Mouse (Mus musculus) embryonic facial prominence, embryonic 12.5 days (tissue): ENCODE measurements at regions not wholly inside any gene's neighbourhood (a gene's known extent, or its start where the extent isn't known, plus 50 kb on each side); places are given as distances from the start of the nearest gene placed in this dataset.

ENCODE experiments used
- ATAC-seq: fragments of 200-750 bp; cut with Nextera tagmentation; 2 replicates; pipeline ENCODE4 v1.8.0; 2017; ENCODE audit not compliant: insufficient number of reproducible peaks, insufficient read depth, low FRiP score, low TSS enrichment
- H3K27ac ChIP-seq: fragments of 300-500 bp; sonication (generic); 2 replicates; pipeline ENCODE4 v1.5.1; 2016; ENCODE audit warnings: mild to moderate bottlenecking
- H3K27me3 ChIP-seq: fragments of 300-500 bp; sonication (generic); 2 replicates; pipeline ENCODE4 v1.6.1; 2016; ENCODE audit warnings: mild to moderate bottlenecking, moderate library complexity
- H3K36me3 ChIP-seq: fragments of 300-500 bp; sonication (generic); 2 replicates; pipeline ENCODE4 v1.6.1; 2016; ENCODE audit warnings: mild to moderate bottlenecking
- H3K4me1 ChIP-seq: fragments of 300-500 bp; sonication (generic); 2 replicates; pipeline ENCODE4 v1.6.1; 2016
- H3K4me2 ChIP-seq: fragments of 300-500 bp; sonication (generic); replicated peaks from 2 replicates; pipeline ENCODE4 v1.6.1; 2016; ENCODE audit warnings: mild to moderate bottlenecking, moderate library complexity
- H3K4me3 ChIP-seq: fragments of 300-500 bp; sonication (generic); 2 replicates; pipeline ENCODE4 v1.5.1; 2016; ENCODE audit warnings: mild to moderate bottlenecking
- H3K9ac ChIP-seq: fragments of 300-500 bp; sonication (generic); 2 replicates; pipeline ENCODE4 v1.6.1; 2016; ENCODE audit warnings: mild to moderate bottlenecking, moderate library complexity
- H3K9me3 ChIP-seq: fragments of 300-500 bp; sonication (generic); 2 replicates; pipeline ENCODE4 v1.6.1; 2016; ENCODE audit warnings: mild to moderate bottlenecking, moderate library complexity
- WGBS: fragments of 180-500 bp; shearing (Covaris S2); methylation state at CpG from one replicate; pipeline ENCODE4 v1.1.7; 2016; 5-methylcytosine and 5-hydroxymethylcytosine counted together

DNA sequence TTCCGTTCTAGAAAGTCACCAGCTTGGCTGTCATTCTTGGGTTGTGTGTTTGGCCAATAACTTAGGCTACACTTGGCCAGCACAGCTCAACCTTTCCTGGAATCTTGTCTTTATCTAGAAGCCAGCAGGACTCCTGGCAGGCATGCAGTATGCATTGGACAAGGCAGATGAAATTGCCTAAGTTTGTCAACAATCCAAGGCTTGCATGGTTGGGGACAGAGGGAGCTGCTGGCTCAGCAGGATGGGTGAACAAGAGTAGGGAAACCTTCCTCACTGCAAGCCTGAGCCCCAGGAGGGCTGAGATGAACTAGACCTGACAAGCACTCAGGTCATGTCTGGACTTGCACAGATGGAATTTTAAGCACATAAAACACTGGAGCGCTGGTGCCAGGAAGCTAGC, 115.6 kb upstream of the Dapk1 start:
- H3K27me3 ChIP-seq = no peaks in the 10 kb centered on the region
- no peak overlapping the region for H3K27ac ChIP-seq
- peaks cover 21% of the 10 kb centered on the region for H3K4me1 ChIP-seq
- ATAC-seq = no peak
- H3K4me3 ChIP-seq = no peak overlapping the region
- no peak overlapping the region for H3K9ac ChIP-seq
- WGBS = 80% methylated on average over 2 of the region's 2 CpGs
- H3K36me3 ChIP-seq = no peaks in the 10 kb centered on the region
- peaks cover 12% of the 10 kb centered on the region; the same call in 1 of the 2 replicates for H3K9me3 ChIP-seq
- no peak overlapping the region for H3K4me2 ChIP-seq

DNA sequence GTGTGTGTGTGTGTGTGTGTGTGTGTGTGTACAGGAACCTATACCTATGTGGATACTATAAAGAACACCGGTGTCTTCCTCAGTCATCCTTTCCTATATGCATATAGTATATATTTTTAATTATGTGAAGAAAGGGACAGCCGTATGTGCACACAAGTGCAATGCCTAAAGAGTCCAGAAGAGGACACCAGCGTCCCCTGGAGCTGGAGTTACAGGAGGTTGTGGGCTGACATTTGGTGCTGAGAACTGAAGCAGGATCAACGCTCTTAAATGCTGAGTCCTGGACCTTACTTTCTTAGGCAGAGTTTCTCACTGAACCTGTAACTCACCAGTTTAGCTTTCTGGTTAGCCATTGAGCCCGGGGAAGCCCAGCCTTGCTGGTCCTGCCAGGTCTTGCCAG, 114.9 kb upstream of the Dapk1 start:
- Histone ChIP-seq H3K4me1 (peaks cover 16% of the 10 kb centered on the region; the same call in 1 of the 2 replicates), H3K27me3 (no peaks in the 10 kb centered on the region), H3K9me3 (peaks cover 12% of the 10 kb centered on the region; the same call in 1 of the 2 replicates), H3K27ac (no peak overlapping the region), H3K9ac (no peak overlapping the region), H3K36me3 (no peaks in the 10 kb centered on the region), H3K4me2 (no peak overlapping the region), H3K4me3 (no peak overlapping the region)
- WGBS = 96% methylated on average over 5 of the region's 5 CpGs
- ATAC-seq = no peak

DNA sequence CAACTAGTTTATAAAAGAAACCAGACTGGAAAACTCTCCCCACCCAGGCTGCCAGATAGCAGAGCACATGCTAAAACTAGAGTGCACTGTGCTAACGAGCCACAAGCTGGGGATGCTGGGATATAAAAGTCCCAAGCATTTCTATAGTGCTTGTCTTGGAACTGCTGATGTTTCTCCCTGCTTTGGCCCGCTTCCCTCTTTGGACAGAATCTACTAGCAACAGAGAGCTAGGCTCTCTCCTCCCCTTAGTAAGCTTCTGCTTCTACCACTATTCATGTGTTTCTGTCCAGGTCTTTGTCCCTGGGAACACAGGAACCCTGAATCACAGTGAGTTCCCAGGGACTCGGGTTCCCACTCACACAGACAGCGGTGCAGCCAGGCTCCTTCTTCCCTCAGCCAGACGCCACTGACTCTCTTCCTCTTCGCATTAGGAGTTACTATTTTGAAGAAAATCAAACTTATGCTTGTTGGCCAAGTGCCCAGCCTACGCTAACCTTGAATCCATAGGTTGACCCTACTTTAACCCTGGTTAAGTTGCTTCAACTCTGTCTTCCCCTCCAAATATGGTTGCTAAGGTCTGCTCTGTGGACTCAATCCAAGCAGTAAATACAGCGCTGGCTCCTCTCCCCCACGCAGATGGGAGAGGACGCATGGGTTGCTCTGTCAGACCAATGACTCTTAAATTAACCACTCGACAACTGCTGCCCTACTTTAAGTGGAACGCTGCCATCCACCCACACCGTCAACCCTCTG, 113.4 kb upstream of the Dapk1 start:
- Histone ChIP-seq H3K9me3 (peaks cover 12% of the 10 kb centered on the region; the same call in 1 of the 2 replicates), H3K4me1 (peaks cover 16% of the 10 kb centered on the region; the same call in 1 of the 2 replicates), H3K9ac (no peak overlapping the region), H3K4me3 (no peak overlapping the region), H3K36me3 (no peaks in the 10 kb centered on the region), H3K4me2 (no peak overlapping the region), H3K27me3 (no peaks in the 10 kb centered on the region), H3K27ac (peak overlapping the region; percentile 69)
- ATAC-seq = no peak
- 68% methylated on average over 13 of the region's 13 CpGs for WGBS

DNA sequence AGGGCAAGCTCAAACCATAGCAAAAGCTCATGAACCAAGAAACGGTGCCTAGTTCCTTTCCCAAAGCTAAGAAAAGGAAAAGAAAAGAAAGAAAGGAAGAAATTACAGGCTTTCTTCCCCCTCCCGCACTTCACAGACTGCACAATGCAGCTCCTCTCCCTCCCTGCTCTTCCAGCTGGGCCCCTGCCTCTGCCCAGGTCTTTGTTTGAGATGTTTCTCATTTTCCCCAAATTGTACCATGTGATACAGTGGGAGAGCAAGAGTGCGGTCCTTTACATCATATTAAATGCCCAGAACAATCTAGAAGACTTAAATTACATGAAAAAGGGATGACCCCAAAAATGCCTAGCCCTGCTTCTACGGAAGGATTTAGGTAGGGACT, 112.9 kb upstream of the Dapk1 start:
- WGBS = 71% methylated on average over 4 of the region's 4 CpGs
- ATAC-seq = no peak
- Histone ChIP-seq H3K4me2 (no peak overlapping the region), H3K9ac (no peak overlapping the region), H3K4me1 (peaks cover 16% of the 10 kb centered on the region; the same call in 1 of the 2 replicates), H3K36me3 (no peaks in the 10 kb centered on the region), H3K27me3 (no peaks in the 10 kb centered on the region), H3K9me3 (peaks cover 12% of the 10 kb centered on the region; the same call in 1 of the 2 replicates), H3K27ac (peak overlapping the region; percentile 69), H3K4me3 (no peak overlapping the region)

DNA sequence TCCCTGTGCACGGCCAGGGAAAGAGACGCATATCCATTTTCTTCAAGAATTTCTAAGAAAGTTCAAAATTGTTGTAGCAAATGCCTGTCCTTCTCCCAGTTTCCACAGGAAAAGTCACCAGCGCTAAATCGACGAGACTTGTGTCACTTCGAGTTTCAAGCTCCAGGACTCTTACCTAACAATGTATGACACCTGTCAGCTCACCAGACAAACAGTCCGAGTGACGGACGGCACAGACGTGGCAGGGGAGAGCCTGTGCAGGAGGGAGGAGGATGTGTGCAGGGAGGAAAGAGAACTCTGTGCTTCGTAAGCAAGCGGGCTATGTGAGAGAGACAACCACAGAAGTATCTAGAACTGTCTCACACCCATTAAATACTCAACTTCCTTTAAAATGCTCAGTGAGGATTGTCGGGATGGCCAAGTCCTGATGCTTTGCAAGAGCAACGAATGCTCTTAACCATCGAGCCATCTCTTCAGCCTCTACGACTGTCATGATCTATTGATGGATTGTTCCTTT, 109.7 kb upstream of the Dapk1 start:
- peaks cover 16% of the 10 kb centered on the region; the same call in 1 of the 2 replicates for H3K4me1 ChIP-seq
- no peaks in the 10 kb centered on the region for H3K27me3 ChIP-seq
- H3K9ac ChIP-seq = no peak overlapping the region
- H3K36me3 ChIP-seq = no peaks in the 10 kb centered on the region
- ATAC-seq = no peak
- H3K4me3 ChIP-seq = no peak overlapping the region
- H3K27ac ChIP-seq = no peak overlapping the region
- H3K4me2 ChIP-seq = no peak overlapping the region
- WGBS = 79% methylated on average over 16 of the region's 16 CpGs
- H3K9me3 ChIP-seq = 0 out of 2 replicates have a peak, but pooled peaks cover 3% of the 10 kb centered on the region

DNA sequence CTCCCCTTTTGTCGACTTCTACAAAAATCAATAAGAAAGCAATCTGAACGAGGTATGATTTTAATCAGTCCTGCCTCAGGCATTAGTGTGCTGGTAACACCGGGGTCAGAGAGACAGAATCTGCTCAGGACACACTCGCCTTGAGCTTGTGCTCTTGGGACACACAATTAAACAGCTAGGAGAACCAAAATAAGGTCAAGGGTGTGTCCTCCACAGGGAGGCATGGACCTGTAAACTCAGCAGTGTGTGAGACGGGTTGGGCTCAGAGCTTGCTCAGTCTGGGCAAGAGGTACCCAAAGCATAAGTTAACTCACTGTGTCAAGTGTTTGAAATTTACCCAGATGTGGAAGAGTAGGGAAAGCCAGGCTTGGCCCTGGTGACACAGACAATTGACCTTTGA, 107.9 kb upstream of the Dapk1 start:
- peaks cover 16% of the 10 kb centered on the region for H3K4me1 ChIP-seq
- no peak overlapping the region for H3K27ac ChIP-seq
- H3K4me2 ChIP-seq = no peak overlapping the region
- no peak overlapping the region for H3K9ac ChIP-seq
- ATAC-seq = no peak
- no peak overlapping the region for H3K4me3 ChIP-seq
- no peaks in the 10 kb centered on the region for H3K27me3 ChIP-seq
- WGBS = 32% methylated on average over 5 of the region's 5 CpGs
- H3K36me3 ChIP-seq = no peaks in the 10 kb centered on the region
- no peaks in the 10 kb centered on the region for H3K9me3 ChIP-seq

DNA sequence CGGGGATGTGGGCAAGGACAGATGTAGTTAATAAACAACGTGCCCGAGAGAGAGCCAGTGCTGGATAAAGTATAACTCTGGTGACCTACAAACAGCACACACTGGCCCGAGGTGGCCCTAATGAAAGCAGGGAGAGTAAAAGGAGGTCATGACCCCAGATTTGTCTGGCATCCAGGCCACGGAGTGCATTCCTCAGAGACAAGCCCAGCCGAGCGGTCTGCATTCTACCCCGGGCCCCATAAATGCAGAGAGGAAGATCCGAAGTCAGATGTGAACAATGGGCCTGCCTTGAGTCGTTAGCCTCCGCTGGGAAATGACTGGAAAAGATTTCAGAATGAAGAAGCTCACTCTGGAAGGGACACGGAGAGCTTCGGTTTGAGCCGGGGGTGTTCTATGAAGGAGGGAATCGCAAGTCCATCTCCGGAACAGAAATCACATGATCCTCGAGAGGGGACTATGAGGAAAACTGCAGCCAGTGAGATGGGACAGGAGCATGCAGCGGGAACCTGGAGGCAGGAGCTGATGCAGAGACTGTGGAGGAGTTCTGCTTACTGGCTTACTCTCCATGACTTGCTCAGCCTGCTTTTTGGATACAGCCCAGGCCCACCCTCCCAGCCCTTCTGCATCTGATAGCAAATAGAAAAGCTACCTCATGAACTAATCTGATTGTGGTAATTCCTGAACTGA, 103.9 kb upstream of the Dapk1 start:
- ATAC-seq = peak; percentile 69
- H3K27ac ChIP-seq = peak overlapping the region; percentile 1; the same call in 1 of the 2 replicates
- peak overlapping the region; percentile 22; the same call in 1 of the 2 replicates for H3K4me2 ChIP-seq
- no peak overlapping the region for H3K4me3 ChIP-seq
- no peaks in the 10 kb centered on the region for H3K27me3 ChIP-seq
- H3K9ac ChIP-seq = no peak overlapping the region
- no peaks in the 10 kb centered on the region for H3K36me3 ChIP-seq
- H3K9me3 ChIP-seq = no peaks in the 10 kb centered on the region
- 10% methylated on average over 18 of the region's 18 CpGs for WGBS
- H3K4me1 ChIP-seq = peaks cover 12% of the 10 kb centered on the region

DNA sequence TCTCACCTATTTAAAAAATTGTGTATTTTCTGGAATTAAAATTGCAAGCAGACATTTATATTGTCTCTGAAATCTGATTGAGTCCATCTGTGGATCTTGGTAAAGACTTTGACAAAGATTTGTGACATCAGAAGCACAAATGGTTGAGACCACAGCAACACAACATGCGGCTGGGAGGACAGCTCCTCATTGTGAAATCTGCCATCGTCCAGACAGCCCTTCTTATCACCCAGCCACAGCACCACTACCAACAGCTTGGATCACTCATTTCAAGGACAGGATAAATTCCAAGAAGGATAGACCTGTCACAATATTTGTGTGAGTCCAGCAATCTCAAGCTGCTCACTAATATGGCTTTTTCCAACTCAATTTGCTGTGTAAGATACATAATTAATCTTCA, 97.6 kb upstream of the Dapk1 start:
- no peak overlapping the region for H3K4me2 ChIP-seq
- H3K36me3 ChIP-seq = no peaks in the 10 kb centered on the region

DNA sequence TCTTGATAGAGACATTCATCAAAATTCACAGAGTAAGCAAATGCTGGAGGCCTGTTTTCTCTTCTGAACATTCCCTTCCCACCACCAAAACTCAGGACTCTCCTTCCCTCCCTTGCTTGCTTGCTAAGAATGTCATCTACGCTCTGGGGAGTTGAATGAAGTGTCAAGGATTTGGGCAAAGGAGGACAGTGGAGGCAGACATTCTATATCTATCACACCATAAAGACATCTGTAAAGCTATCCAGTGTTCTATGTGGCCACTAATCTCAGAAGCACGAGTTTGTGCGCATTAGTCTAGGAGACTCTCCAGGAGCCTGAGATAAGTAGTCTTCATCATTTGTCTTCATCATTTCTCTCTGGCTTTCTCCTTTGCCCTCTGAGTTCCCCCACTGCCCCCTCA, 94.1 kb upstream of the Dapk1 start:
- Histone ChIP-seq H3K9me3 (no peaks in the 10 kb centered on the region), H3K4me2 (no peak overlapping the region), H3K4me3 (no peak overlapping the region), H3K27ac (no peak overlapping the region), H3K36me3 (no peaks in the 10 kb centered on the region), H3K4me1 (0 out of 2 replicates have a peak, but pooled peaks cover 3% of the 10 kb centered on the region), H3K27me3 (no peaks in the 10 kb centered on the region), H3K9ac (no peak overlapping the region)
- 60% methylated on average over 3 of the region's 3 CpGs for WGBS
- no peak for ATAC-seq

More for the DNA sequence above, 97.6 kb upstream of the Dapk1 start:
- Histone ChIP-seq H3K4me3 (no peak overlapping the region), H3K9me3 (no peaks in the 10 kb centered on the region), H3K27me3 (no peaks in the 10 kb centered on the region), H3K4me1 (0 out of 2 replicates have a peak, but pooled peaks cover 3% of the 10 kb centered on the region), H3K27ac (no peak overlapping the region), H3K9ac (no peak overlapping the region)
- ATAC-seq = no peak
- WGBS = 81% methylated on average over 2 of the region's 2 CpGs

DNA sequence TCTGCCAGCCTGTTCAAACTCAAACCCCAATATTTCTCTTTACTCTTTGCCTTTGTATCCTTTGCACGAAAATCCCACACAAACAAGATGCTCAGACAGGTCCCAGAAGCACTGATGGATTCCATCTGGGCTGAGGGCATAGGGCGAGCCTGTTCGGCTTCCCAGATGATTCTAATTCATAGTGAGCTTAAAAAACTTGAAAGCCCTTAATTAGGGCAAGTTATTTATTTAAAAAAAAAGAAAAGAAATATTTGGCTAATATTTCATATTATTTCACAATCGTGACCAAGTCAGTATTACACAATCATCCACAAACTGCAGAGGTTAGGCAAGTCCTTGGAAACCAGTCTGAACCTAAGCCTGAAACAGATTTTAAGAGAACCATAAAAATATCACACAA, 93.7 kb upstream of the Dapk1 start:
- Histone ChIP-seq H3K9ac (no peak overlapping the region), H3K9me3 (no peaks in the 10 kb centered on the region), H3K4me2 (no peak overlapping the region), H3K27ac (no peak overlapping the region), H3K36me3 (no peaks in the 10 kb centered on the region), H3K27me3 (no peaks in the 10 kb centered on the region), H3K4me3 (no peak overlapping the region), H3K4me1 (0 out of 2 replicates have a peak, but pooled peaks cover 3% of the 10 kb centered on the region)
- WGBS = 21% methylated on average over 4 of the region's 4 CpGs
- no peak for ATAC-seq

DNA sequence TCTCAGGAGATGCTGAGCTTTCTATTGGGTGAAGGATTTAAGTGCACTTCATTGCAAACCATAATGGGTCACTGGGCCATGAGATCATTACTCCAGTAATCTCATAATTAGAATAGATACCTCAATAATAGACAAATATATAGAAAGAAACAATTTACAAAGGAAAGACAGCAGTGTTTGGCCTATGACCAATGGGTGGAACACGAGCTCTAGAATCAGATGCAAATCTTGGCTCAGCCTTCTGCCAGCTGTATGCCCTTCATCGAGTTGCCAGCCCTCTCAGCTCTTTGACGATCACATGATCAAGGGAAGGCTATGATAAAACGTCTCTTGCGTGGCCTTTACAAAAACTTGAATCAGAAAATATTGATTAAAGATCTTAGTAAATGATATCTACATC, 92.9 kb upstream of the Dapk1 start:
- Histone ChIP-seq H3K4me3 (no peak overlapping the region), H3K27ac (no peak overlapping the region), H3K4me2 (no peak overlapping the region), H3K9me3 (no peaks in the 10 kb centered on the region), H3K4me1 (0 out of 2 replicates have a peak, but pooled peaks cover 3% of the 10 kb centered on the region), H3K9ac (no peak overlapping the region), H3K36me3 (no peaks in the 10 kb centered on the region), H3K27me3 (no peaks in the 10 kb centered on the region)
- ATAC-seq = no peak
- 74% methylated on average over 5 of the region's 5 CpGs for WGBS

DNA sequence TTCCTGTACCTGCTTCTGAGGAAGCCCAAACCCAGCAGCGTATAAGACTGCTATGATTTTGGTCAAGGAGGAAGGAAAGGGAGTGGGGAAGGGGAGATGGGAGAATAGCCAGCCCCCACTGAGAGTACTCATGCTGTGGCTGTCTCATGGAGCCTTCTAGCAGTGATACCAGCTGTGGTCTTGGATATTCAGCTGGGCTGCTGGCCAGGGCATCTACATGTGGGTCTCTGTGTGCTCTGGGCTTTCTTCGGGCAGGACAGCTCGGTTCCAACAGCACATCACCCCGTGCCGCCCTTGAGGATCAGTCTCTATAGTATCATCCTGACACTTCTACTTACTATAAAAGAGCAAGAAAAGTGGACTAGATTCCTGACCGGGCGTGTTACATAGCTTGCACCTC, 90.6 kb upstream of the Dapk1 start:
- no peak overlapping the region for H3K9ac ChIP-seq
- 0 out of 2 replicates have a peak, but pooled peaks cover 3% of the 10 kb centered on the region for H3K4me1 ChIP-seq
- no peak overlapping the region for H3K4me2 ChIP-seq
- H3K9me3 ChIP-seq = no peaks in the 10 kb centered on the region
- H3K4me3 ChIP-seq = no peak overlapping the region
- H3K27ac ChIP-seq = no peak overlapping the region
- WGBS = 92% methylated on average over 7 of the region's 7 CpGs
- no peaks in the 10 kb centered on the region for H3K27me3 ChIP-seq
- ATAC-seq = no peak
- H3K36me3 ChIP-seq = no peaks in the 10 kb centered on the region
